Mouse (Mus musculus) midbrain, embryonic 13.5 days (tissue): ENCODE results near the gene Eomes. TPM values are rescaled to one million over a fixed set of nuclear protein-coding genes. Genes with fewer than 3 reads are reported as not detected.

ENCODE experiments used
- ATAC-seq: fragments of 200-750 bp; cut with Nextera tagmentation; 2 replicates; pipeline ENCODE4 v1.8.0; 2017; ENCODE audit warnings: mild to moderate bottlenecking, moderate TSS enrichment, moderate library complexity
- H3K27ac ChIP-seq: fragments of 300-500 bp; sonication (generic); 2 replicates; pipeline ENCODE4 v1.5.1; 2015; ENCODE audit warnings: inconsistent platforms, mild to moderate bottlenecking, moderate library complexity
- H3K27me3 ChIP-seq: fragments of 300-500 bp; sonication (generic); 2 replicates; pipeline ENCODE4 v1.6.1; 2015; ENCODE audit warnings: mild to moderate bottlenecking, inconsistent platforms
- H3K36me3 ChIP-seq: fragments of 300-500 bp; sonication (generic); 2 replicates; pipeline ENCODE4 v1.6.1; 2015; ENCODE audit warnings: mild to moderate bottlenecking, inconsistent platforms
- H3K4me1 ChIP-seq: fragments of 300-500 bp; sonication (generic); replicated peaks from 2 replicates; pipeline ENCODE4 v1.6.1; 2015; ENCODE audit warnings: inconsistent platforms
- H3K4me2 ChIP-seq: fragments of 300-500 bp; sonication (generic); replicated peaks from 2 replicates; pipeline ENCODE4 v1.6.1; 2015; ENCODE audit warnings: moderate library complexity, mild to moderate bottlenecking, inconsistent platforms
- H3K4me3 ChIP-seq: fragments of 300-500 bp; sonication (generic); replicated peaks from 2 replicates; pipeline ENCODE4 v1.5.1; 2015; ENCODE audit warnings: mild to moderate bottlenecking, inconsistent platforms
- H3K9ac ChIP-seq: fragments of 300-500 bp; sonication (generic); replicated peaks from 2 replicates; pipeline ENCODE4 v1.6.1; 2015; ENCODE audit warnings: mild to moderate bottlenecking, inconsistent platforms
- H3K9me3 ChIP-seq: fragments of 300-500 bp; sonication (generic); 2 replicates; pipeline ENCODE4 v1.6.1; 2016; ENCODE audit warnings: mild to moderate bottlenecking, inconsistent platforms
- WGBS: fragments of 180-500 bp; shearing (Covaris S2); methylation state at CpG from one replicate; pipeline ENCODE4 v1.1.7; 2015; 5-methylcytosine and 5-hydroxymethylcytosine counted together
- polyA plus RNA-seq: library from polyadenylated mRNA; unstranded; fragments of >200 nt; fragmentation: Nextera tagmentation; extraction: Ambion mirVana; gene quantifications from 2 replicates; pipeline ENCODE4 v1.2.1, GENCODE M21; 2015

Eomes gene
- polyA plus RNA-seq, 1 experiment from 2014 or later = 2.6 TPM

DNA sequence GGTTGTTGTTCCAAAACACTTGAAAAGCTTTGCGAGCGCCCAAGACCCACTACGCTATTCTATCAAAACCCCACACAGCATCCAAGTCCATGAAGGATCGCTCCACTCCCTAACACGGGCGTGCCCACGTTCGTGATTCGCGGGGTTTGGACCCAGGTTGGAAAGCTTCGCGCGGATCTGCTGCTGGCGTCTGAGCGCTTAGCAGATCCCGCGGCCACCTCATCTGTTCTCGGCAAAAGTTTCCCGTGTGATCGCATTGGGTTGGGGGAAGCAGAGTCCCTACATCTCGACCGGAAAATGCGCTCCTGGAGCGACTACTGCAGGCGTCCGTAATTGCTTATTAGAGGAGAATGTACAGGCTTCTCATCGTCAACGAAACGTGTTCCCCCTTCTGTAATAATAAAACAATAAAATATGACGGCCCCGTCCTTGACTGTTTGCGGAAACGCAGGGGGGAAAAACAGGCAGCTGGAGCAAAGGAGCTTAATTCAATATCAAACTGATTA, 1.2 kb upstream of the Eomes start:
- Histone ChIP-seq H3K27ac (no peak overlapping the region), H3K4me3 (peak overlapping the region; percentile 38), H3K9ac (no peak overlapping the region), H3K9me3 (no peaks in the 10 kb centered on the region), H3K36me3 (no peaks in the 10 kb centered on the region), H3K27me3 (peaks cover 95% of the 10 kb centered on the region), H3K4me1 (peaks cover 32% of the 10 kb centered on the region), H3K4me2 (peak overlapping the region; percentile 54)
- ATAC-seq = no peak
- WGBS = under 1% methylated on average over 33 of the region's 33 CpGs

DNA sequence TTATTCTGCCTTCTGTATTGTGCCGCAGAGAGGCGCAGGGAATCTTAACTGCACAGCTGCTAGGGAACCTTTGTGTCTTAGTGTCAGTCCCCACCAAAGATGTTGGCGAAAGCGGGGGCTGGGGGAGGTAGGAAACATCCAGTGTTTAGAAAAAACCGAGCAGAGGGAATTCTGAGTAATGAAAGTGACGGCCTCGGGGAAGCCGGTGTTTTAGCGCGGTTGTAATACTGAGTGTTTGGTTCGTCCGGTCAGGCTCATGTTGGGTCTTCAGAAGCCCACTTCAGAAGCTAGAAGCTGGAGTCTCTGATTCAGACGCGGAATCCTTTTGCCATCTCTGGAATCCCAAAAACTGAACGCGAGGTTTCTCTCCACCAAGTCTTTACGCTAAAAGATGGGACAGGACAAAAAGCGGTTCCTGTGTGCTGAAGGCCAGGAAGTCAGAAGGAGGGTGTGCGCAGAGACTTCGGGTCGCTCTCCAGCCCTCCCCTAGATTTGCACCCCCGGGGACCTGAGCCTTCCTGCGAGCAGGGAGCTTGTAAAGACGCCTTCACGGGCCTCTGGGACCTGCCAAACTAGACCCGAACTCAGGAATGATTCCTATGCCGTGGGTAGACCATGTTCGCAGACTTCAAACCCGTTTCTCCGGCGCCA, 606 bp upstream of the Eomes start:
- no peak overlapping the region; the same call in 1 of the 2 replicates for H3K9ac ChIP-seq
- H3K4me3 ChIP-seq = peak overlapping the region; percentile 38
- peaks cover 95% of the 10 kb centered on the region for H3K27me3 ChIP-seq
- no peak overlapping the region for H3K27ac ChIP-seq
- H3K4me2 ChIP-seq = peak overlapping the region; percentile 54
- no peaks in the 10 kb centered on the region for H3K36me3 ChIP-seq
- ATAC-seq = no peak
- under 1% methylated on average over 31 of the region's 31 CpGs for WGBS
- H3K4me1 ChIP-seq = peaks cover 32% of the 10 kb centered on the region
- no peaks in the 10 kb centered on the region for H3K9me3 ChIP-seq

DNA sequence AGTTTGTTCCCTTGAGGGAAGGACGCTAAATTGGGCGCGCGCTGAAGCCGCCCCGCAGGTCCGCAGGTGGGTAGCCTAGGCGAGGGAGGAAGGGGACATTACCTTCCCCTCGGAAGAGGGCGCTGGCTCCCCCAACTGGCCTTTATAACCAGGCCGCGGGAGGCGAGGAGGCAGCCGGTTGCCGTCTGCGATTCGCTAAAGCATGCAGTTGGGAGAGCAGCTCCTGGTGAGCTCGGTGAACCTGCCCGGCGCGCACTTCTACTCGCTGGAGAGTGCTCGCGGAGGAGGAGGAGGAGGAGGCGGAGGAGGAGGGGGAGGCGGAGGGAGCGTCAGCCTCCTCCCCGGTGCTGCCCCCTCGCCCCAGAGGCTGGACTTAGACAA, 436 bp downstream of the Eomes start:
- 0 out of 2 replicates have a peak overlapping the region, but pooled peaks have one; percentile 10 for H3K9ac ChIP-seq

DNA sequence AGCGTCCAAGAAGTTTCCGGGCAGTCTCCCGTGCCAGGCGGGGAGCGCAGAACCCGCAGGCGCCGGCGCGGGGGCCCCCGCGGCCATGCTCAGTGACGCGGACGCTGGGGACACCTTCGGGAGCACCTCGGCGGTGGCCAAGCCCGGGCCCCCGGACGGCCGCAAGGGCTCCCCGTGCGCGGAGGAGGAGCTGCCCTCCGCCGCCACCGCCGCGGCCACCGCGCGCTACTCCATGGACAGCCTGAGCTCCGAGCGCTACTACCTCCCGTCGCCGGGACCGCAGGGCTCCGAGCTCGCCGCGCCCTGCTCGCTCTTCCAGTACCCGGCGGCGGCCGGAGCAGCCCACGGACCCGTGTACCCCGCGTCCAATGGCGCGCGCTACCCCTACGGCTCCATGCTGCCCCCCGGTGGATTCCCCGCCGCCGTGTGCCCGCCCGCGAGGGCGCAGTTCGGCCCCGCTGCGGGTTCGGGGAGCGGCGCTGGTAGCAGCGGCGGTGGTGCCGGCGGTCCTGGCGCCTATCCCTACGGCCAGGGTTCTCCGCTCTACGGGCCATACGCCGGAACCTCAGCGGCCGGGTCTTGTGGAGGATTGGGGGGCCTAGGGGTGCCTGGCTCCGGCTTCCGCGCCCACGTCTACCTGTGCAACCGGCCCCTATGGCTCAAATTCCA, 961 bp downstream of the Eomes start:
- H3K27me3 ChIP-seq = peaks cover 98% of the 10 kb centered on the region
- peak; percentile 71 for ATAC-seq
- H3K9me3 ChIP-seq = no peaks in the 10 kb centered on the region
- peaks cover 32% of the 10 kb centered on the region for H3K4me1 ChIP-seq
- H3K4me3 ChIP-seq = peak overlapping the region; percentile 38
- peak overlapping the region; percentile 54 for H3K4me2 ChIP-seq
- under 1% methylated on average over 82 of the region's 87 CpGs for whole genome bisulfite sequencing
- H3K36me3 ChIP-seq = no peaks in the 10 kb centered on the region
- no peak overlapping the region for H3K27ac ChIP-seq
- 0 out of 2 replicates have a peak overlapping the region, but pooled peaks have one; percentile 10 for H3K9ac ChIP-seq

More for the DNA sequence above, 436 bp downstream of the Eomes start:
- H3K4me3 ChIP-seq = peak overlapping the region; percentile 38
- peaks cover 95% of the 10 kb centered on the region for H3K27me3 ChIP-seq
- ATAC-seq = no peak
- no peaks in the 10 kb centered on the region for H3K9me3 ChIP-seq
- H3K4me2 ChIP-seq = peak overlapping the region; percentile 54
- no peaks in the 10 kb centered on the region for H3K36me3 ChIP-seq
- peaks cover 32% of the 10 kb centered on the region for H3K4me1 ChIP-seq
- under 1% methylated on average over 25 of the region's 29 CpGs for WGBS
- H3K27ac ChIP-seq = no peak overlapping the region

DNA sequence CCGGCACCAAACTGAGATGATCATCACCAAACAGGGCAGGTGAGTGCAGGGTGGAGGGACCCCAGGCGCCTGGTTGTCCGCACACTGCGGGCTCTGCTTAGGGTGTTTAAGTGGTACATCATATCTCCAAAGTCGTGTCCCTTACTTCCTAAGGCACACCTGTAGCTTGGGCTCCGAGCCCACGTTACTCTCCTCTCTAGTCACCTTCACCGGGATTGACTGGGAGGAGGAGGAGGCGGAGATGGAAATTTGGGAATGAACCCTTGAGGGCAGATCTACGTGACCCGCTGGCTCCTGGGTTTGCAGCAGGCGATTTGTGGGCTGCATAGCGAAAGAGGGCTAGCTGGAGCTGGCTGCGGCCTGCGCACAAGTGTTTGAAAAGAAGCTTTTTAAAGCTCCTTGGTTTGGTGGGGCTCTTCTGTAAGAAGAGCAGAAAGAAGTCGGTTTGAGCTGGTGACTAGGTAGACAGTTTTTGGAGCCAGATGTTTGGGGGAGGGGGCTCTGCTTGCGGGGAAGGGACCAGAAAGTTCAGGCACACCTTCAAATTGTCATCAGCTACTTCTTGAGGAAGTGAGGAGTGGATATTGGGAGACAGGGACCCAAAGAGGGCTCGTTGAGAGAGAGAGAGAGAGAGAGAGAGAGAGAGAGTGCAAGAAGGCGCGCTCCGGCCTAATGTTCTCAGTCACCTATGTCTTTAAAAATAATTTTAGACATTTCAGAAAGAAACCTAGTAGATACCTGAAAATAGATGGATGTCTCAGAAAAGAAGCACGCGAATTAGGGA, 1.7 kb downstream of the Eomes start:
- H3K4me2 ChIP-seq = peak overlapping the region; percentile 54
- H3K9ac ChIP-seq = no peak overlapping the region
- H3K27me3 ChIP-seq = peaks cover 99% of the 10 kb centered on the region
- H3K4me3 ChIP-seq = peak overlapping the region; percentile 38
- peaks cover 32% of the 10 kb centered on the region for H3K4me1 ChIP-seq
- WGBS = 3% methylated on average over 23 of the region's 23 CpGs
- no peak overlapping the region for H3K27ac ChIP-seq
- no peak for ATAC-seq
- no peaks in the 10 kb centered on the region for H3K9me3 ChIP-seq
- H3K36me3 ChIP-seq = no peaks in the 10 kb centered on the region

DNA sequence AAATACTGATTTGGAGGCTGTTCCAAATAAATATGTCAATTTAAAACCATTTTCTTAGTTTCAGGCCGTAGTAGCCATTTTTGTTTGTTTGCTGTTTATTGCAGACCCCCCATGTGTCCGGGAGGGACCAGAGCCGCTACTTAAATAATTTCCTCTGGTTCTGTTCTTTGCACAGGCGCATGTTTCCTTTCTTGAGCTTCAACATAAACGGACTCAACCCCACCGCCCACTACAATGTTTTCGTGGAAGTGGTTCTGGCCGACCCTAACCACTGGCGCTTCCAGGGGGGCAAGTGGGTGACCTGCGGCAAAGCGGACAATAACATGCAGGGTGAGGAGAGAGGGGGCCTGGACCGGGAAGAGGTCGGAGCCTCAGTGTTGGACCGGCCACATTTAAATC, 2.3 kb downstream of the Eomes start:
- no peak for ATAC-seq
- H3K36me3 ChIP-seq = no peaks in the 10 kb centered on the region
- no peak overlapping the region for H3K4me2 ChIP-seq
- no peaks in the 10 kb centered on the region for H3K9me3 ChIP-seq
- no peak overlapping the region for H3K27ac ChIP-seq
- H3K9ac ChIP-seq = no peak overlapping the region
- H3K27me3 ChIP-seq = peaks cover 99% of the 10 kb centered on the region
- WGBS = 3% methylated on average over 14 of the region's 14 CpGs
- H3K4me3 ChIP-seq = peak overlapping the region; percentile 14
- H3K4me1 ChIP-seq = peaks cover 32% of the 10 kb centered on the region

DNA sequence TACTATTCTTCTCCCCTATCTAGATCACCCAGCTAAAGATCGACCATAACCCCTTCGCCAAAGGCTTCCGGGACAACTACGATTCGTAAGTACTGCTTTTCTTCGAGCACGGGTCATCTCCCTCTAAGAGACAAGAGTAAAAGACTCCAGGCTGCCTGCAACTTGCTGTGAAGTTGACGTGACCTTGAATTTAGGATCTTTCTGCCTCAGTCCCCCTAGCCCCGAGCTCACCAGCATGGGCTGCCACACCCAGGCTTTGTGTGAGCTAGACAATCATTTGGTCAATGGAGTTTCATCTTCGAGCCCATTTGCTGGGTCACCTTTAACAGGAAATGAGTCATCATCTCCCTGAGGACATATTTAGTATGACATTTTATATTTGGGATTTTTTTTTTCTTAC, 4.2 kb downstream of the Eomes start:
- Histone ChIP-seq H3K4me2 (no peak overlapping the region), H3K36me3 (no peaks in the 10 kb centered on the region), H3K27me3 (peaks cover 99% of the 10 kb centered on the region), H3K27ac (no peak overlapping the region), H3K4me3 (no peak overlapping the region), H3K9me3 (no peaks in the 10 kb centered on the region), H3K9ac (no peak overlapping the region), H3K4me1 (peaks cover 33% of the 10 kb centered on the region)
- no peak for ATAC-seq
- 78% methylated on average over 10 of the region's 10 CpGs for WGBS

DNA sequence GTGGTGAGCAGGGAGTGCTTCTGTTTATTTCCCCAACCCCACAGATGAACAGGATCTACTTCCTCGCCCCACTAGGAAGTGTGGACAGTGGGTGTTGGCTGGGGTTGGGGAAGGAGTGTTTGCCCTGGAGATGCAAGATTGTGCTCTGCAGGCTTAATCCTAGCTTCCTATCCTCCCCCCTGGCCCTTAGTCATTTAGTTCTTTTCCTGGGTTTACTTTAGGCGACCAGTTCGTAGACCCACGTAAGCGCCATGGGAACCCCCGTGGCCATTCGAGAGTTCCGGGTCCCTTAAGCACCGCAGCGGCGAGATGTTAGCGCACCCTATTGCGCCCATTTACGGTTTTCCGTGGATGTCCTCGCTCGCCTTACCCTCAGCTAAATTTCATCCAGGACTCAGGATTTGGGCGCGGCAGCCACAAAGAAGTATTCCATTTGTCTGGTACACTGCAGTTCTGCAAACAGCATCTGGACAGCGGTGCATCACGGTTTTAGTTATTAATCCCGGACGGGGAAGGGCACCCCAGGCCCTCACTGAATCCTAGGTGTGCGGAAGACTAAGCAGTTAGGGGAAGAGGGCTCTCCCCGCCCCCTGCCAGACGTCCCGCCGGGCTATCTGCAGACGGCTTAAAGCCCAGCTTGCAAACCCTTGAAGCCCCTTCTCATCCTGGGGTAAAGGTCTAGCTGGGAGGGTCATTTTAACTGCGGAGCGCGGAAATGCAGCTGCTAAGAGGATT, 8.5 kb downstream of the Eomes start:
- Histone ChIP-seq H3K9me3 (no peaks in the 10 kb centered on the region), H3K4me1 (peaks cover 33% of the 10 kb centered on the region), H3K9ac (no peak overlapping the region), H3K36me3 (no peaks in the 10 kb centered on the region), H3K27me3 (peaks cover 95% of the 10 kb centered on the region), H3K4me2 (peak overlapping the region; percentile 32), H3K27ac (no peak overlapping the region), H3K4me3 (peak overlapping the region; percentile 23)
- under 1% methylated on average over 32 of the region's 32 CpGs for WGBS
- no peak for ATAC-seq

DNA sequence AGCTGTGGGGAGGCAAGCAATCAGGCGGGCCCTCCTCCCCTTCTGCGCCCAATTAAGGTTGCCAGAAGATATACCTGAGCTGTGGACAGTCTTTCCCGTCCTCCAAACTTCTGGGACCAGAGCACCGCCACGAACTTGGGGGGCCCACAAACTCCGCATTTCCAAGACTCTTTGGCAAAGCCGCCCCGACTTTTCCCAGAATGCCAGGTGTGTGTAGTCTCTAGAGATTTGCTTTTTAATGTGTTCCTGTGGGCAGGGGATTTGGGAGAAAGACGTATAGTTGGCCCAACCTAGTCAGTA, 9.0 kb downstream of the Eomes start:
- whole genome bisulfite sequencing = under 1% methylated on average over 9 of the region's 9 CpGs
- Histone ChIP-seq H3K9ac (no peak overlapping the region), H3K4me3 (peak overlapping the region; percentile 23), H3K27ac (no peak overlapping the region), H3K4me1 (peaks cover 33% of the 10 kb centered on the region), H3K9me3 (no peaks in the 10 kb centered on the region), H3K36me3 (no peaks in the 10 kb centered on the region), H3K4me2 (peak overlapping the region; percentile 32), H3K27me3 (peaks cover 94% of the 10 kb centered on the region)
- no peak for ATAC-seq

DNA sequence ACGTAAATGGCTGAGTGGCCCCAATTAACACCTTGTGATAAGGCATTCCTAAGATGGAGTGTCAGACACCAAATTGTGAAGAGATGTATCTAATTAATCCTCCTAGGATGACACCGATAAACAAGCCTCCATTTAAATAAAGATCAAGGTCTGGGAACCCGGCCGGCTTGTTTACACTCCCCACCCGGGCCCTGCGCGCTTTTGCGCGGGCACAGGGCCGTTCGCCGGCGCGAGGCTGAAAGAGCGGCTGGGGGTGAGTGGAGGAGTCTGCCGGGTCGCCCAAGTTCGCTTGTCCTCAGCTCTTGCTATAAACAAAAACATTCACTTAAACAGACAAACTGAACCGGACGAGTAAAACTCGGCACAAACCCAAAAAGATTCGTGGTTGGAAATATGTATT, 9.6 kb downstream of the Eomes start:
- Histone ChIP-seq H3K36me3 (no peaks in the 10 kb centered on the region), H3K9me3 (no peaks in the 10 kb centered on the region), H3K4me3 (peak overlapping the region; percentile 27), H3K27ac (no peak overlapping the region), H3K9ac (no peak overlapping the region), H3K4me2 (peak overlapping the region; percentile 53), H3K4me1 (peaks cover 33% of the 10 kb centered on the region), H3K27me3 (peaks cover 91% of the 10 kb centered on the region)
- WGBS = under 1% methylated on average over 22 of the region's 22 CpGs
- no peak for ATAC-seq

DNA sequence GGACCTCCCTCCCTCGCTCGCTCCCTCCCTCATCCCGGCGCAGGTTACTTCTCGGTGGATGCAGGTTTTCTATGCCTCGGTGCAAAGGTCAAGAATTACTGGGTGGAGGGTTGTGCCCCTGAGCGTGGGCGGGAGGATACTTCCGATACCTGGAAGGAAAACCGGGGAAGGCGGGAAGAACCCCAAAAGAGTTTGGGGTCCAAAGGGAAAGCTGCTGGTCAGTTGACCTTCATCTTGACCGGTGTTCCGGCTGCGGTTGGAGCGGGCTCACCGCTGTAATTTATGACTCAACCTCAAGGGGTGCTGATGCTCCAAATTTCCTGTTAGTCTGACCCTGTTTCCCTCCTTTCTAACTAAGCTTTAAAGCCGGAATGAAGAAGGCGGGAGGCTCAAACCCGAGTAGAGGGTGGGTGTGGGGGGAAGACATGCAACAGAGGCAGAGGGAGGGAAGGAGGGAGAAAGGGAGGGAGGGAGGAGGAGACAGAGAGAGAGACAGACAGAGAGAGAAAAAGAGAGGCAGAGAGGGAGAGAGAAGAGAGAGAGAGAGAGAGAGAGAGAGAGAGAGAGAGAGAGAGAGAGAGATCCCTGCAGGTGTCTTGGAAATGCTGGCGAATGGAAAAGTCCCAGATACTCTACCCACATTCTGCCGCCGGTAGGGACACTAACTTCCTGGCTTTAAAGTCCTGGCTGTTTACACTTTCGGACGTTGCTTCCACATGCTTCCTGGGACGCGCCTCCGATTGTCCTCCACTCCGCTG, 10.3 kb downstream of the Eomes start:
- peak overlapping the region; percentile 27 for H3K4me3 ChIP-seq
- ATAC-seq = no peak

More for the DNA sequence above, 10.3 kb downstream of the Eomes start:
- Histone ChIP-seq H3K4me2 (peak overlapping the region; percentile 53), H3K36me3 (no peaks in the 10 kb centered on the region), H3K27me3 (peaks cover 85% of the 10 kb centered on the region), H3K9ac (no peak overlapping the region), H3K9me3 (no peaks in the 10 kb centered on the region), H3K27ac (no peak overlapping the region), H3K4me1 (peaks cover 33% of the 10 kb centered on the region)
- WGBS = under 1% methylated on average over 28 of the region's 28 CpGs
